Mouse (Mus musculus): ENCODE results near the gene Gm17617. TPM values are rescaled to one million over a fixed set of nuclear protein-coding genes. Genes with fewer than 3 reads are reported as not detected.

The Gm17617 gene
- polyA plus RNA-seq (2015; fragmentation: Nextera tagmentation; extraction: Ambion mirVana): not detected in 2 replicates

DNA sequence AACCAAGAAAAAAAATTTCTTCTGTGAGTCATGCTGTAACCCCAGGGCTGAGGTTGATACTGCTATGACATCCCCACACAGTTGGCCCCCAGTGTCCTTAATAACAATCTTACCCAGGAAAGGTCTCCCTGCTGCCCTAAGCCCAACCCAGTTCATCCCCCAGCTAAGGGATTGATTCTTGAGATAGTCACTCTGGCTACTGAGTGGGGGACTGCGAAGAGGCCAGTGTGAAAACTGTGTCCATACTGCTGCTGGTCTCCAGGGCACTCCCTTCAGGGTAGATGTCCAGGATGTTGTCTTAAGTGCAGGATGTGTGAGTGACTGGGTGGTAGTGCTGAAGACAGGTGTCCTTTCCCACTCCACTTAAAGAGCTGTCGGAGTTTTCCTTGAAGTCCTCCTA, at the start of gene Gm17617:
Gm17617 (minus strand) TSS at position 101 of the 400 bp plus-strand sequence.
- no peak within 1 kb of the TSS for H3K4me3 ChIP-seq (ENCODE audit: low read depth, low read length)
- no peaks in the 10 kb centered on the region for H3K4me1 ChIP-seq (replicated peaks; ENCODE audit: control insufficient read depth, insufficient read depth, low read length)
- peaks cover 34% of the 10 kb centered on the region for H3K36me3 ChIP-seq (ENCODE audit: control insufficient read depth, insufficient read depth)
- H3K27ac ChIP-seq (ENCODE audit: low read depth, low read length): no peak within 1 kb of the TSS
- TF ChIP-seq CTCF (IDR thresholded peaks at IDR 0.05; ENCODE audit: low read depth): no peak
- no peaks in the 10 kb centered on the region for H3K27me3 ChIP-seq (replicated peaks; ENCODE audit: control insufficient read depth, insufficient read depth, low read length)
- ATAC-seq: no peak
- H3K9me3 ChIP-seq (ENCODE audit: control insufficient read depth): no peaks in the 10 kb centered on the region
- no peak within 1 kb of the TSS for H3K4me2 ChIP-seq (replicated peaks; ENCODE audit: low read depth)
- WGBS: 93% methylated on average over 2 of the region's 2 CpGs
- H3K9ac ChIP-seq (ENCODE audit: low read depth, low read length): no peak within 1 kb of the TSS

DNA sequence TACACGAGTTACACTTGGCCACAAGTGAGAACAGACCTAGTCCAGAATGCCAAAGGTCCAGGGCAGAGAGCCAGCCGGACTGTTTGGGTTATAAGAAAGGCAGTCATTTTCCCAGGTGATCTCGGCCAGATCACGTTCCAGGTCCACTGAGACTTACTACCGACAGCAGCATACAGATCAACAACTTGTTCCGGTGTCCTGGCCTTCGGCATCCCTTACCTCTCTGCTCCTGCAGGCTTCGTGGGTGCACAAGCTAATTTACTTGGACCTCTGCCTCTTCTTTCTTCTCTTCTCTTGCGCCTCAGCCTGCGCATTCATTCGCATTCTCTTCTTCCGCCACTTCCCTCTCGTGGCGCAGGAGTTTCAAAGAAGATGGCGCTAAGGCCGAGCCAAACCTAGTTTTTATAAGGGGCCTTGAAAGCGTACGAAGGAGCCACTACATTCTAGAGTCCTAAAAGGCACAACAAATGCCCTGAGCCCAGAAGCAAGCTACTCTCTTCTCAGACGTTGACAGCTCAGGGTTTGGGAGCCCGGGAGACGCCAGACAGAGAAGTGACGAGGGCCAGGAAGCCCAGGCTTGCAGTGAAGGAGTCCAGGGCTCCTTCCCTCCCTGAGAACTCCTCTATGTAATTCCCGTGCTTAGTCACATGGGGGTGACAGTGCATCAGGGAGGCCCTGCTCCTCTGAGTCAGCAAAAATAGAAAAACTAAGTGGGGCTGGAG, 49.0 kb upstream of the Gm17617 start:
- H3K27ac ChIP-seq (ENCODE audit: low read depth, low read length): peak overlapping the region; percentile 92
- H3K4me2 ChIP-seq (replicated peaks; ENCODE audit: low read depth): peak overlapping the region; percentile 68
- no peaks in the 10 kb centered on the region for H3K36me3 ChIP-seq (ENCODE audit: control insufficient read depth, insufficient read depth)
- peak overlapping the region; percentile 43 for H3K9ac ChIP-seq (ENCODE audit: low read depth, low read length)
- TF ChIP-seq CTCF (IDR thresholded peaks at IDR 0.05; ENCODE audit: low read depth): peak; percentile 80
- ATAC-seq: peak; percentile 90
- no peaks in the 10 kb centered on the region for H3K9me3 ChIP-seq (ENCODE audit: control insufficient read depth)
- no peaks in the 10 kb centered on the region for H3K4me1 ChIP-seq (replicated peaks; ENCODE audit: control insufficient read depth, insufficient read depth, low read length)
- peak overlapping the region; percentile 33 for H3K4me3 ChIP-seq (ENCODE audit: low read depth, low read length)
- no peaks in the 10 kb centered on the region for H3K27me3 ChIP-seq (replicated peaks; ENCODE audit: control insufficient read depth, insufficient read depth, low read length)
- WGBS: 3% methylated on average over 23 of the region's 23 CpGs

DNA sequence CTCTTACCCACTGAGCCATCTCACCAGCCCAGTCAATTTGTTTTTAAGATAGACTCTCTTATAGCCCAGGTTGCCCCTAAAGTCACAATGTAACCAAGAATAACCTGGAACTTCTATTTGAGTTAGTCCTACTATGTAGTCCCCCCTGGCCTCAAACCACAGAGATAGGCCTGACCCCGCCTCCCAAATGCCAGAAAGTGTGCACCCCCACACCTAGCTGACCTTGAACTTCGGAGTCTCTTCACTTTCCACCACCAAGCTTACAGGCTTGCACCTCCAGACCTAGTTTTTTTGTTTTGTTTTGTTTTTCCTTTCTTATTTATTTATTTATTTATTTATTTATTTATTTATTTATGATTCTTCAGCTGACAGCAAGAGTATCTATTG, 48.4 kb upstream of the Gm17617 start:
- Histone ChIP-seq H3K4me1 (replicated peaks; ENCODE audit: control insufficient read depth, insufficient read depth, low read length) (no peaks in the 10 kb centered on the region), H3K27ac (ENCODE audit: low read depth, low read length) (peak overlapping the region; percentile 92), H3K9ac (ENCODE audit: low read depth, low read length) (peak overlapping the region; percentile 43), H3K4me2 (replicated peaks; ENCODE audit: low read depth) (peak overlapping the region; percentile 68), H3K36me3 (ENCODE audit: control insufficient read depth, insufficient read depth) (no peaks in the 10 kb centered on the region), H3K9me3 (ENCODE audit: control insufficient read depth) (no peaks in the 10 kb centered on the region), H3K4me3 (ENCODE audit: low read depth, low read length) (peak overlapping the region; percentile 33), H3K27me3 (replicated peaks; ENCODE audit: control insufficient read depth, insufficient read depth, low read length) (no peaks in the 10 kb centered on the region)
- ATAC-seq: no peak; the same call in 1 of the 2 replicates
- WGBS: 75% methylated on average over 2 of the region's 2 CpGs
- TF ChIP-seq CTCF (IDR thresholded peaks at IDR 0.05; ENCODE audit: low read depth): no peak

DNA sequence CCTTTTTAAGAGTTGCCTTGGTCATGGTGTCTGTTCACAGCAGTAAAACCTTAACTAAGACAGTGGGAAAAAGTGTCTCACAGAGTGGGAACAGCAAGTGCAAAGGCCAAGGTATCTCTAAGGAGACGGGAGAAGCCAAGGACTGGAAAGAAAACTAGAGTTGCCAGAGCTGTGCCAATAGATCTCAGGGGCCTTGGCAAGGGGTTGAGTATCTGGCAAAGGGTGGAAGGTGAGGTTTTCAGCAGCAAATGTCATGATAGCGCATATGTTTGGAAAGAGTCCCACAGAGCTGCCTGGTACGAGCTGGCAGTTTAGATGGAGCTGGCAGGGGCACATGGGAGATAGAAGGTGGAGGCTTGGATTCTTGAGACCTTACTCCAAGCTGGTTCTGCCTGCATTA, 46.2 kb upstream of the Gm17617 start:
- 90% methylated on average over 3 of the region's 3 CpGs for WGBS
- Histone ChIP-seq H3K27ac (ENCODE audit: low read depth, low read length) (no peak overlapping the region), H3K36me3 (ENCODE audit: control insufficient read depth, insufficient read depth) (no peaks in the 10 kb centered on the region), H3K9ac (ENCODE audit: low read depth, low read length) (no peak overlapping the region), H3K27me3 (replicated peaks; ENCODE audit: control insufficient read depth, insufficient read depth, low read length) (no peaks in the 10 kb centered on the region), H3K4me3 (ENCODE audit: low read depth, low read length) (no peak overlapping the region), H3K9me3 (ENCODE audit: control insufficient read depth) (no peaks in the 10 kb centered on the region), H3K4me1 (replicated peaks; ENCODE audit: control insufficient read depth, insufficient read depth, low read length) (no peaks in the 10 kb centered on the region), H3K4me2 (replicated peaks; ENCODE audit: low read depth) (no peak overlapping the region)
- no peak for ATAC-seq
- no peak for TF ChIP-seq CTCF (IDR thresholded peaks at IDR 0.05; ENCODE audit: low read depth)

DNA sequence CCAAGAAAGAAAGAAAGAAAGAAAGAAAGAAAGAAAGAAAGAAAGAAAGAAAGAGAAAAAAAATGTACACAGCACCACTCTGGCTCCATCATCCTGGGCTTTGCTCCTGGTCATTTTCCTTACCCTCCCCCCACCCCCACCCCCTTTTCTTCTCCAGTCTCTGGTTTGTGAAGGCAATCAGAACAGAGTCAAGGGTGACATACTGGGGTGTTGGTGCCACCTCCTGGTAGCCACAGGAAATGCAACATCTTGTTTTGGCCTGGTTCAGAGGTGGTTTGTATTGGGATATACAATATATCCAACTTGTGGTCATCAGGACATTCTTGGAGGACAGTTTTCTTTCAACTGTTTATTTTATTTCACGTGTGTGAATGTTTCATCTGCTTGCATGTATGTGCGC, 45.2 kb upstream of the Gm17617 start:
- no peaks in the 10 kb centered on the region for H3K4me1 ChIP-seq (replicated peaks; ENCODE audit: control insufficient read depth, insufficient read depth, low read length)
- H3K27me3 ChIP-seq (replicated peaks; ENCODE audit: control insufficient read depth, insufficient read depth, low read length): no peaks in the 10 kb centered on the region
- H3K9ac ChIP-seq (ENCODE audit: low read depth, low read length): no peak overlapping the region
- 34% methylated on average over 2 of the region's 2 CpGs for WGBS
- ATAC-seq: no peak
- no peak overlapping the region for H3K27ac ChIP-seq (ENCODE audit: low read depth, low read length)
- peak; percentile 91 for TF ChIP-seq CTCF (IDR thresholded peaks at IDR 0.05; ENCODE audit: low read depth)
- H3K9me3 ChIP-seq (ENCODE audit: control insufficient read depth): no peaks in the 10 kb centered on the region
- H3K36me3 ChIP-seq (ENCODE audit: control insufficient read depth, insufficient read depth): no peaks in the 10 kb centered on the region
- no peak overlapping the region for H3K4me2 ChIP-seq (replicated peaks; ENCODE audit: low read depth)
- no peak overlapping the region for H3K4me3 ChIP-seq (ENCODE audit: low read depth, low read length)

DNA sequence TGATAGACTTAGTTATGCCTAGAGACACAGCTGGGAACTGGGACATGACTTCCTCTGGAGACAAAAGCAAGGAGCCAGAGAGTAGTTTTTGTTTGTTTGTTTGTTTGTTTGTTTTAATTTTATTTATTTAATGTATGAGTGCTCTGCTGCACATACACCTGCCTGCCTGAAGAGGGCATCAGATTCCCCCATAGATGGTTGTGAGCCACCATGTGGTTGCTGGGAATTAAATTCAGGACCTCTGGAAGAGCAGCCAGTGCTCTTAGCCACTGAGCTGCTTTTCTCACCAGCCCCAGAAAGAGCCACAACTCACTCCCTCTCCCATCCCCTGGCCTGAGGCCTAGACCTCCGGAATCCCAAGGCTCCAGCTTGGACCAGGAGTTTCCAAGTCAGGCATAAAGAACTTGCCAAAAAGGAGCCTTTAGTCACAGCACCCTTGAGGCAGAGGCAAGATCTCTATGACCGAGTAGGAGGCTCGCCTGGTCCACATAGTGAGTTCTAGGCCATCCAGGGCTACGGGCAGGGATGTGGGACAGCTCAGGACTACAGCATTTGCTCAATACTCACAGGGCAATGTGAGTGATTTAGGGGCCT, 44.7 kb upstream of the Gm17617 start:
- WGBS: 68% methylated on average over 4 of the region's 4 CpGs
- H3K4me2 ChIP-seq (replicated peaks; ENCODE audit: low read depth): no peak overlapping the region
- no peaks in the 10 kb centered on the region for H3K4me1 ChIP-seq (replicated peaks; ENCODE audit: control insufficient read depth, insufficient read depth, low read length)
- H3K4me3 ChIP-seq (ENCODE audit: low read depth, low read length): no peak overlapping the region
- H3K36me3 ChIP-seq (ENCODE audit: control insufficient read depth, insufficient read depth): no peaks in the 10 kb centered on the region
- no peak overlapping the region for H3K27ac ChIP-seq (ENCODE audit: low read depth, low read length)
- no peak overlapping the region for H3K9ac ChIP-seq (ENCODE audit: low read depth, low read length)
- TF ChIP-seq CTCF (IDR thresholded peaks at IDR 0.05; ENCODE audit: low read depth): peak; percentile 64
- no peak for ATAC-seq
- no peaks in the 10 kb centered on the region for H3K27me3 ChIP-seq (replicated peaks; ENCODE audit: control insufficient read depth, insufficient read depth, low read length)
- no peaks in the 10 kb centered on the region for H3K9me3 ChIP-seq (ENCODE audit: control insufficient read depth)

Measured in intestine, postnatal 0 days (tissue).